Mouse (Mus musculus): Measurements from ENCODE around the gene Dctn3. TPM values are rescaled to one million over a fixed set of nuclear protein-coding genes. Genes with fewer than 3 reads are reported as not detected.
A peak's percentile ranks its signal among the peaks of the same experiment; 100 is the strongest.

Gene Dctn3
- polyA plus RNA-seq, 1 experiment from 2014 or later: 323 TPM

DNA sequence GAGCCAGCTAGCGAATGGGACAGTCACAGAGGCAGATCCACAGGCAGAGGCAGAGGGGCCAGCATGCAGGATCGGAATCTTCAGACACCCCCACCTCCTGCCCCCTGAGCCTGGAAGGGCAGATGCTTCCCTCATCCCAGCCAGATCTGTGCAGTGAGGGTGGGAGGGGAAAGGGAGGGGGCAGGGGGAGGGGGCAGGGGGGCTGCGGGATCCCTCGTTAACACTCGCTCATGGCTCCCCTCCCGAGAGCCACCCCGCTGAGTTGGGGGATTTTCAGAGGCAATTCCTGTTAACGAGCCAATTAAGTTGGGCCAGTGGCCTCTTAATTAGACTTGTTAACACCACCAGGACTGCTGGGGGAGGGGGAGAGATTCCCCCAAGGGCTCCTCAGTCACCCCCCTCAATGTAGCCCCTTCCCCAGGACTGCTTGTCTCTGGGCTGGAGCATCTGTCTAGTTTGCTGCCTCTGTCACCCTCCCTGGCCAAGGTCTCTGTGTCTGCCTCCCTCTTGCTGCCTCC is 50.9 kb downstream of the Dctn3 start:
- Histone ChIP-seq H3K36me3 (ENCODE audit: control insufficient read depth, insufficient read depth, low read length) (no peaks in the 10 kb centered on the region), H3K9ac (ENCODE audit: low read depth, low read length) (peak overlapping the region; percentile 12; the same call in 1 of the 2 replicates), H3K9me3 (ENCODE audit: control insufficient read depth, low read length) (no peaks in the 10 kb centered on the region), H3K4me1 (ENCODE audit: control insufficient read depth, insufficient read depth, low read depth, low read length) (peaks cover 37% of the 10 kb centered on the region), H3K27ac (ENCODE audit: low read depth, low read length) (no peak overlapping the region), H3K4me3 (ENCODE audit: low read length) (no peak overlapping the region), H3K4me2 (ENCODE audit: low read length) (no peak overlapping the region), H3K27me3 (replicated peaks; ENCODE audit: control insufficient read depth, insufficient read depth, low read length) (no peaks in the 10 kb centered on the region)
- WGBS: 13% methylated on average over 8 of the region's 8 CpGs
- peak; percentile 21; the same call in 1 of the 2 replicates for ATAC-seq

DNA sequence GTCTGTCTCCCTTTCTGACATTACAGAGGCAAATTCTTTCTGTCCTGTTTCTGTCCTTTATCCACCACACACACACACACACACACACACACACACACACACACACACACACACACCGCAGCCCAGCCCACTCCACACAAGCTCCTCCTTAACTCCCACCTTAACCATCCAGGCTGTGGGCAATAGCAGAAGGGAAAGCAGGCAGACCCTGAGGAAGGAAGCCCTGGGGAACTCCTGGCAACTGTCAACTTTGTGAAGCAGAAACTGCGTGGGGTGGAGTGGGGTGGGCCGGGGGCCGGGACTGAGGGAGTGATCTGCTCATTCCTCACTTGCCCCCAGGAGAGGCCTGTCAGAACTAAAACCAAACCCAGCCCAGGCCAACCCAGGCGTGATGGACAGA is 51.5 kb downstream of the Dctn3 start:
- Histone ChIP-seq H3K27ac (ENCODE audit: low read depth, low read length) (no peak overlapping the region), H3K4me2 (ENCODE audit: low read length) (no peak overlapping the region), H3K9me3 (ENCODE audit: control insufficient read depth, low read length) (no peaks in the 10 kb centered on the region), H3K27me3 (replicated peaks; ENCODE audit: control insufficient read depth, insufficient read depth, low read length) (no peaks in the 10 kb centered on the region), H3K36me3 (ENCODE audit: control insufficient read depth, insufficient read depth, low read length) (no peaks in the 10 kb centered on the region), H3K4me1 (ENCODE audit: control insufficient read depth, insufficient read depth, low read depth, low read length) (peaks cover 32% of the 10 kb centered on the region), H3K9ac (ENCODE audit: low read depth, low read length) (no peak overlapping the region), H3K4me3 (ENCODE audit: low read length) (no peak overlapping the region)
- 27% methylated on average over 5 of the region's 5 CpGs for WGBS
- no peak for ATAC-seq

DNA sequence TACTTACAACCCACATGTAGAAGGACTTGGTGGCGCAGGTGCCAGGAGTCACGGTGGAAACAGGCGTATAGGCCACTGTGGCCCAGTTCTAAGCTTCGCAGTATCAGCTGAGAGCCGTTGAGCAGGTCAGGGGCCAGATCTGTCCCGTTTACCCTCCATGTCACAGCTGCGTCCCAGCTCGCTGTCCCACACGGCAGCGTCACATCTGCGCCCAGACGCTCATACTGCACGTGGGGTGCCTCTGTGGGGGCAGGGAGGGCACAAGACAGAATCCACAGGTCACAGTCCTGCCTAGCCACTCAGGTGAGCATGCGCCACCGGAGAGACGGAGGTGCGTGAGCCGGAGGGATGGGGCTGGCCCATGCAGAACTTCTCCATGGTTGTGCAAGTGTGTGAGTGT is 52.1 kb downstream of the Dctn3 start:
- Histone ChIP-seq H3K9ac (ENCODE audit: low read depth, low read length) (no peak overlapping the region), H3K27ac (ENCODE audit: low read depth, low read length) (no peak overlapping the region), H3K27me3 (replicated peaks; ENCODE audit: control insufficient read depth, insufficient read depth, low read length) (no peaks in the 10 kb centered on the region), H3K4me3 (ENCODE audit: low read length) (no peak overlapping the region), H3K4me1 (ENCODE audit: control insufficient read depth, insufficient read depth, low read depth, low read length) (peaks cover 27% of the 10 kb centered on the region), H3K9me3 (ENCODE audit: control insufficient read depth, low read length) (no peaks in the 10 kb centered on the region), H3K36me3 (ENCODE audit: control insufficient read depth, insufficient read depth, low read length) (no peaks in the 10 kb centered on the region), H3K4me2 (ENCODE audit: low read length) (no peak overlapping the region)
- no peak for ATAC-seq
- 82% methylated on average over 18 of the region's 18 CpGs for WGBS

DNA sequence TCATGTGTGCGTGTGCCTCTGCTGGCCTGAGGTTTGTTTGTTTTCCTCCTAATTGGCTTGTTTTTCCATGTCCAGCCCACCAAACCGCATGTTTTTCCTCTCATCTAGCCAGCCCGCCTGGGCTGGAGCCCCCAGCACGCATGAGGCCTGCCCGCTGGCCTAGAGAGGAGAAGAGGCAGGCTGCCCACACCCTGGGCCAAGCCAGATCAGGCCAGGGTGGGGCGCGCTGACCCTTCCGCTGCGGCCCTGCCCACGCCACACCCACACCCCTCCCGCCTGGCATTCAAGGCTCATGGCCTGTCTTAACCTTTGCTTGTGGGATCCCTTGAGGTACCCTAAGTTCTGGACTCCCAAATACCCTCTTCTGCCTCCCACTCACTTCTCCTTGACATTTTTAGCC is 56.3 kb downstream of the Dctn3 start:
- Histone ChIP-seq H3K9ac (ENCODE audit: low read depth, low read length) (no peak overlapping the region), H3K27me3 (replicated peaks; ENCODE audit: control insufficient read depth, insufficient read depth, low read length) (no peaks in the 10 kb centered on the region), H3K9me3 (ENCODE audit: control insufficient read depth, low read length) (no peaks in the 10 kb centered on the region), H3K27ac (ENCODE audit: low read depth, low read length) (no peak overlapping the region), H3K4me3 (ENCODE audit: low read length) (no peak overlapping the region), H3K36me3 (ENCODE audit: control insufficient read depth, insufficient read depth, low read length) (no peaks in the 10 kb centered on the region), H3K4me1 (ENCODE audit: control insufficient read depth, insufficient read depth, low read depth, low read length) (peaks cover 22% of the 10 kb centered on the region), H3K4me2 (ENCODE audit: low read length) (no peak overlapping the region)
- WGBS: 85% methylated on average over 11 of the region's 11 CpGs
- ATAC-seq: no peak

DNA sequence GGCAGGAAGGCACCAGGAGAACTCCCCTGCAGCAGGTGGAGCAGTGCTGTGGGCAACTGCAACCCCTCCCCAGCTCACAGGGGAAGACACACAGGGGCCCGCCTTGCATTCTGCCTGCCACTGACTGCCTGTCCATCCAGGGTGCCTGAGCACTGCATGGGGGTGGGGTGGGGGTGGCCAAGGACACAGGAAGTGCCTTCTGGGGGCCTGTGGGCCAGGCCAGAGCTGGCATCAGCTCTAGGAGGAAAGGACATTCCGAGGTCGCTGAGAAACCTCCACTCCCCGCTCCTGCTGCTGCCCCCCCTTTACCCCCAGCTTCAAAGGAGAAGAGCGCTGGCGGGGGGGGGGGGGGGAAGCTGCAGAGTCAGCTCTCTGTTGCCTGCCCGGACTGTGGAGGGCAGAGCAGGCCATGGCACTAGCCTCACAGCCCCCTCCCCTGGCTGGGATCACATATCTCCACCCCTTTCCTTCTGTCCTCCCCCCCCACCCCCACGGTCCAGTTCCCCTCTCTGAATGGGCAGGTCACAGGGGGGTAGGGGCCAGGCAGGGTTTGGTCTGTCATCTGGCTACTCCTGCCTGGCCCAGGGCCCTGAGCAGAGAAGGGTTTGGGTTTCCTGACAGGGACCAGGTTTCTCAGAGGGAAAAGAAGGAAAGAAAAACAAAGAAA is 57.8 kb downstream of the Dctn3 start:
- no peak for ATAC-seq
- H3K36me3 ChIP-seq (ENCODE audit: control insufficient read depth, insufficient read depth, low read length): no peaks in the 10 kb centered on the region
- no peaks in the 10 kb centered on the region for H3K27me3 ChIP-seq (replicated peaks; ENCODE audit: control insufficient read depth, insufficient read depth, low read length)
- no peaks in the 10 kb centered on the region for H3K9me3 ChIP-seq (ENCODE audit: control insufficient read depth, low read length)
- no peak overlapping the region for H3K4me2 ChIP-seq (ENCODE audit: low read length)
- H3K4me3 ChIP-seq (ENCODE audit: low read length): no peak overlapping the region
- 8% methylated on average over 3 of the region's 8 CpGs for WGBS
- H3K9ac ChIP-seq (ENCODE audit: low read depth, low read length): peak overlapping the region; percentile 41
- peaks cover 21% of the 10 kb centered on the region for H3K4me1 ChIP-seq (ENCODE audit: control insufficient read depth, insufficient read depth, low read depth, low read length)
- H3K27ac ChIP-seq (ENCODE audit: low read depth, low read length): no peak overlapping the region

Other genes with a start within 250 kb of the Dctn3 start
- 18.4 and 19.5 TPM in 2 replicates for gene AI464131, start 220.1 kb downstream of the Dctn3 start, polyA plus RNA-seq (2015; fragmentation: Nextera tagmentation; extraction: Ambion mirVana)
- 17.9 and 21.7 TPM in 2 replicates for gene 1110017D15Rik, start 205.8 kb downstream of the Dctn3 start, polyA plus RNA-seq (2015; fragmentation: Nextera tagmentation; extraction: Ambion mirVana)
- 14.2 and 14.8 TPM in 2 replicates for gene Fam219a, start 153.6 kb downstream of the Dctn3 start, polyA plus RNA-seq (2015; fragmentation: Nextera tagmentation; extraction: Ambion mirVana)
- gene Dnaic1, start 153.4 kb downstream of the Dctn3 start, polyA plus RNA-seq (2015; fragmentation: Nextera tagmentation; extraction: Ambion mirVana): 2.4 and 3.3 TPM in 2 replicates
- gene Enho, start 82.8 kb downstream of the Dctn3 start, polyA plus RNA-seq (2015; fragmentation: Nextera tagmentation; extraction: Ambion mirVana): 115 and 117 TPM in 2 replicates
- 22.5 and 29.5 TPM in 2 replicates for gene Cntfr, start 26.1 kb downstream of the Dctn3 start, polyA plus RNA-seq (2015; fragmentation: Nextera tagmentation; extraction: Ambion mirVana)
- 46.4 and 46.6 TPM in 2 replicates for gene Il11ra1, start 23.2 kb downstream of the Dctn3 start, polyA plus RNA-seq (2015; fragmentation: Nextera tagmentation; extraction: Ambion mirVana)
- 63.6 and 65.2 TPM in 2 replicates for gene Rpp25l, start 9.6 kb downstream of the Dctn3 start, polyA plus RNA-seq (2015; fragmentation: Nextera tagmentation; extraction: Ambion mirVana)
- gene Arid3c, start 8.0 kb upstream of the Dctn3 start, polyA plus RNA-seq (2015; fragmentation: Nextera tagmentation; extraction: Ambion mirVana): 0.76 and 0.84 TPM in 2 replicates
- gene Galt, start 32.1 kb upstream of the Dctn3 start, polyA plus RNA-seq (2015; fragmentation: Nextera tagmentation; extraction: Ambion mirVana): 60.9 and 61.8 TPM in 2 replicates
- 86.8 and 96.3 TPM in 2 replicates for gene Sigmar1, start 33.0 kb upstream of the Dctn3 start, polyA plus RNA-seq (2015; fragmentation: Nextera tagmentation; extraction: Ambion mirVana)
- gene Ccl27a, start 51.1 kb upstream of the Dctn3 start, polyA plus RNA-seq (2015; fragmentation: Nextera tagmentation; extraction: Ambion mirVana): 260 and 276 TPM in 2 replicates
- gene Gm21541, start 180.4 kb upstream of the Dctn3 start, polyA plus RNA-seq (2015; fragmentation: Nextera tagmentation; extraction: Ambion mirVana): not detected in 2 replicates
- gene Gm20878, start 218.4 kb upstream of the Dctn3 start, polyA plus RNA-seq (2015; fragmentation: Nextera tagmentation; extraction: Ambion mirVana): 12.1 and 13.6 TPM in 2 replicates
- gene Fam205a4, start 242.9 kb upstream of the Dctn3 start, polyA plus RNA-seq (2015; fragmentation: Nextera tagmentation; extraction: Ambion mirVana): 1.9 and 2.0 TPM in 2 replicates

Measured in hindbrain, embryonic 16.5 days (tissue).